Mouse (Mus musculus) thymus, adult 2 months (tissue): ENCODE results near the gene Maml3.

Experiments
- CTCF ChIP-seq: fragments of 200-500 bp; IDR thresholded peaks from 2 replicates; pipeline ENCODE4 v1.5.1; 2012; ENCODE audit warnings: mild to moderate bottlenecking, control low read depth, low read length, moderate library complexity, borderline replicate concordance; ENCODE audit not compliant: control insufficient read depth, poor library complexity, insufficient read depth; ENCODE audit errors: extremely low read depth
- POLR2A ChIP-seq: fragments of 200-500 bp; IDR thresholded peaks from 2 replicates; pipeline ENCODE4 v1.6.1; 2012; ENCODE audit warnings: mild to moderate bottlenecking, low read length, control low read depth, moderate library complexity; ENCODE audit not compliant: control insufficient read depth, poor library complexity, insufficient read depth; ENCODE audit errors: extremely low read depth

GRCm38 (mm10) chr3:51733685-51734084 lies 371.2 kb downstream of the Maml3 start:
- no peak for TF ChIP-seq CTCF
- TF ChIP-seq POLR2A = no peak
